Comparison of ENCODE assay signal across 11 mouse cellular contexts in the genomic region with DNA sequence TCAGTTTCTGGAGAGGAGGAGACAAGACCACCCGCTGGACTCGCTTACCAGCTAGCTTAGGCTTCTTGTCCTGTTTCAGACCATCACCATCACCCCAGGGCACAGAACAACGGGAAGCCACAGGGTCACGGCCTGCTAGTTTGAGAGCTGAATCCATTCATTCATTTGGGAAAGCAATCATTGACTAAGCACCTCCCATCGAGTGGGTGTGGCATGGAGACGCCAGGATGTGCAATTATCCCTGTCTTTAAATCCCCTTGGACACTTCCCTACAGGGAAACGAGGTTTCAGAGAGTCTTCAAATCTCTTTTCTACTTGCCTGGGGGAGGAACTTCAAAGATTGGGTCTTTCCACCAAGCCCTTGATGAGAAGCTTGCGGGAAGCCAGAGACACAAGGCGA.
DNase-seq lines count a peak whose midpoint lies in the region; ATAC-seq and TF ChIP-seq lines count a peak whose summit lies in the region.
"Had no signal": no experiment of that assay in that cellular context is flagged by ENCODE, and none has a peak within 500 bp of the region (broad histone marks: within the 10 kb centered on the region; RNA-seq: fewer than 3 reads in every experiment).

No protein-coding gene starts in this region.

- TF ChIP-seq POLR2A in cerebellum, adult 2 months (IDR thresholded peaks at IDR 0.05; ENCODE audit: borderline replicate concordance, insufficient read depth, low read length): no peak

- H3K27me3 ChIP-seq in heart, embryonic 10.5 days (ENCODE audit: insufficient read depth, poor library complexity, severe bottlenecking): peaks cover 6% of the 10 kb centered on the region; the same call in 1 of the 2 replicates
- 0 out of 2 replicates have a peak, but pooled peaks cover 2% of the 10 kb centered on the region for H3K27me3 ChIP-seq in midbrain, embryonic 12.5 days
- H3K27me3 ChIP-seq in midbrain, postnatal 0 days (ENCODE audit: insufficient read depth, low read length): no peaks in the 10 kb centered on the region
- H3K27me3 ChIP-seq in embryonic facial prominence, embryonic 10.5 days (replicated peaks; ENCODE audit: low read depth, poor library complexity, severe bottlenecking): no peaks in the 10 kb centered on the region
- H3K27me3 ChIP-seq in cerebellum, adult 2 months (ENCODE audit: control insufficient read depth, insufficient read depth, low read length): no peaks in the 10 kb centered on the region; the same call in 1 of the 2 replicates

- WGBS in heart, embryonic 10.5 days: 35% methylated on average over 9 of the region's 9 CpGs
- WGBS in midbrain, embryonic 12.5 days: 19% methylated on average over 9 of the region's 9 CpGs
- WGBS in midbrain, postnatal 0 days: 22% methylated on average over 9 of the region's 9 CpGs
- 11% methylated on average over 9 of the region's 9 CpGs for WGBS in embryonic facial prominence, embryonic 10.5 days
- WGBS in cerebellum, adult 2 months: 56% methylated on average over 9 of the region's 9 CpGs

- peak overlapping the region; percentile 7; the same call in 1 of the 2 replicates for H3K4me2 ChIP-seq in midbrain, embryonic 12.5 days (replicated peaks)
- H3K4me2 ChIP-seq in midbrain, postnatal 0 days (ENCODE audit: low read depth, low read length, poor library complexity, severe bottlenecking): no peak overlapping the region

- ATAC-seq in midbrain, embryonic 12.5 days (ENCODE audit: low FRiP score, low read depth): no peak
- ATAC-seq in midbrain, postnatal 0 days (ENCODE audit: low FRiP score): no peak
- ATAC-seq in megakaryocyte progenitor cell, adult 5-6 weeks (replicated peaks; ENCODE audit: poor library complexity): 0 out of 2 replicates have a peak, but pooled peaks have one; percentile 5
- no peak for ATAC-seq in megakaryocyte-erythroid progenitor cell, adult 5-6 weeks (replicated peaks; ENCODE audit: low FRiP score, low TSS enrichment, poor library complexity, severe bottlenecking)

- no peak for DNase-seq in heart, embryonic 10.5 days (ENCODE audit: low spot score)
- no peak for DNase-seq in heart, postnatal 4 days
- DNase-seq in midbrain, postnatal 0 days (ENCODE audit: low spot score): no peak
- peak; percentile 62 for DNase-seq in embryonic facial prominence, embryonic 10.5 days (ENCODE audit: low spot score)
- DNase-seq in cerebellum, adult 2 months: no peak
- DNase-seq: adrenal gland, adult 8-10 months; cerebellum, adult 18-20 months; kidney, adult 11 months had no signal

- peaks cover 26% of the 10 kb centered on the region for H3K4me1 ChIP-seq in heart, embryonic 10.5 days
- peaks cover 23% of the 10 kb centered on the region for H3K4me1 ChIP-seq in midbrain, embryonic 12.5 days
- H3K4me1 ChIP-seq in midbrain, postnatal 0 days (ENCODE audit: insufficient read depth, low read length): no peaks in the 10 kb centered on the region
- peaks cover 38% of the 10 kb centered on the region for H3K4me1 ChIP-seq in embryonic facial prominence, embryonic 10.5 days
- H3K4me1 ChIP-seq in cerebellum, adult 2 months (ENCODE audit: control insufficient read depth, insufficient read depth, low read length): no peaks in the 10 kb centered on the region; the same call in 1 of the 2 replicates

- TF ChIP-seq CTCF in midbrain, postnatal 0 days (IDR thresholded peaks at IDR 0.05): no peak
- TF ChIP-seq CTCF in cerebellum, adult 2 months (IDR thresholded peaks at IDR 0.05; ENCODE audit: borderline replicate concordance, insufficient read depth, low read depth, low read length): no peak

- no peaks in the 10 kb centered on the region for H3K36me3 ChIP-seq in heart, embryonic 10.5 days
- H3K36me3 ChIP-seq in midbrain, embryonic 12.5 days: no peaks in the 10 kb centered on the region
- H3K36me3 ChIP-seq in midbrain, postnatal 0 days (ENCODE audit: insufficient read depth, low read length): no peaks in the 10 kb centered on the region
- no peaks in the 10 kb centered on the region for H3K36me3 ChIP-seq in embryonic facial prominence, embryonic 10.5 days (replicated peaks)

- no peaks in the 10 kb centered on the region for H3K9me3 ChIP-seq in heart, embryonic 10.5 days
- H3K9me3 ChIP-seq in midbrain, embryonic 12.5 days: peaks cover 3% of the 10 kb centered on the region; the same call in 1 of the 2 replicates
- no peaks in the 10 kb centered on the region for H3K9me3 ChIP-seq in midbrain, postnatal 0 days (ENCODE audit: low read length)
- 0 out of 2 replicates have a peak, but pooled peaks cover 2% of the 10 kb centered on the region for H3K9me3 ChIP-seq in embryonic facial prominence, embryonic 10.5 days

- H3K27ac ChIP-seq in heart, embryonic 10.5 days: 0 out of 2 replicates have a peak overlapping the region, but pooled peaks have one; percentile 16
- H3K27ac ChIP-seq in midbrain, embryonic 12.5 days (replicated peaks): no peak overlapping the region
- H3K27ac ChIP-seq in midbrain, postnatal 0 days (ENCODE audit: low read depth, low read length): no peak overlapping the region
- peak overlapping the region; percentile 68 for H3K27ac ChIP-seq in embryonic facial prominence, embryonic 10.5 days (replicated peaks)
- H3K27ac ChIP-seq in cerebellum, adult 2 months (ENCODE audit: insufficient read depth, low read length): no peak overlapping the region

- H3K9ac ChIP-seq in midbrain, embryonic 12.5 days (replicated peaks): no peak overlapping the region
- no peak overlapping the region for H3K9ac ChIP-seq in midbrain, postnatal 0 days (replicated peaks; ENCODE audit: low read length, poor library complexity, severe bottlenecking)

- no peak overlapping the region for H3K4me3 ChIP-seq in heart, embryonic 10.5 days
- no peak overlapping the region for H3K4me3 ChIP-seq in midbrain, embryonic 12.5 days
- H3K4me3 ChIP-seq in midbrain, postnatal 0 days (ENCODE audit: low read depth, low read length): no peak overlapping the region
- H3K4me3 ChIP-seq in embryonic facial prominence, embryonic 10.5 days: peak overlapping the region; percentile 40
- no peak overlapping the region for H3K4me3 ChIP-seq in cerebellum, adult 2 months (replicated peaks; ENCODE audit: insufficient read depth, low read depth, low read length)

Comparison
In these comparisons a context has a peak if more than half of its experiments do, and no peak if none do; other contexts are left out.
1. H3K27ac ChIP-seq: peak in heart, embryonic 10.5 days (single experiment) and embryonic facial prominence, embryonic 10.5 days (single experiment); none in midbrain, embryonic 12.5 days (single experiment), midbrain, postnatal 0 days (single experiment) and cerebellum, adult 2 months (single experiment).